Mouse (Mus musculus) heart, embryonic 14.5 days (tissue): Measurements from ENCODE around the gene Dcaf15. TPM values are rescaled to one million over a fixed set of nuclear protein-coding genes. Genes with fewer than 3 reads are reported as not detected.

Source experiments
- microRNA counts: library from miRNA; unstranded; fragments of <30 nt; microRNA quantifications from one replicate; lab custom pipeline; 2016
- microRNA-seq: library from miRNA; unstranded; fragments of <30 nt; microRNA quantifications from one replicate; pipeline ENCODE4, GENCODE M21; 2016
- polyA plus RNA-seq: library from polyadenylated mRNA; unstranded; fragments of >200 nt; fragmentation: Nextera tagmentation; extraction: Ambion mirVana; gene quantifications from 2 replicates; pipeline ENCODE4 v1.2.1, GENCODE M21; 2014

Dcaf15 gene
- polyA plus RNA-seq, 1 experiment from 2014 or later, result 6.4 TPM

MicroRNAs encoded within 50 kb of the gene (microRNA counts, 519-probe panel; counts per million panel counts)
- 322 counts per million, percentile 70 among the panel's probes with 10 or more counts for microRNA mmu-miR-709 (lab: Ali Mortazavi, UCI)

Small RNA genes within 50 kb of the gene (microRNA-seq; reads per million reads assigned to microRNA genes)
- not detected for gene Mir709

Other genes with a start within 250 kb of the Dcaf15 start
- 10.4 and 13.0 TPM in 2 replicates for gene Adgrl1, start 204.7 kb downstream of the Dcaf15 start, polyA plus RNA-seq
- 0.51 and 0.66 TPM in 2 replicates for gene Gm10644, start 149.6 kb downstream of the Dcaf15 start, polyA plus RNA-seq
- gene Asf1b, start 149.3 kb downstream of the Dcaf15 start, polyA plus RNA-seq, result 57.2 and 60.7 TPM in 2 replicates
- gene Prkaca, start 131.8 kb downstream of the Dcaf15 start, polyA plus RNA-seq, result 160 and 211 TPM in 2 replicates
- gene Samd1, start 107.1 kb downstream of the Dcaf15 start, polyA plus RNA-seq, result 7.3 and 8.5 TPM in 2 replicates
- gene 1700067K01Rik, start 103.3 kb downstream of the Dcaf15 start, polyA plus RNA-seq, result 0.69 and 0.80 TPM in 2 replicates
- gene 2210011C24Rik, start 92.6 kb downstream of the Dcaf15 start, polyA plus RNA-seq, result 0.16 and 0.20 TPM in 2 replicates
- 0.13 and 1.2 TPM in 2 replicates for gene Palm3, start 83.3 kb downstream of the Dcaf15 start, polyA plus RNA-seq
- 6.1 and 6.3 TPM in 2 replicates for gene Il27ra, start 62.2 kb downstream of the Dcaf15 start, polyA plus RNA-seq
- not detected in 2 replicates for gene Rln3, start 59.8 kb downstream of the Dcaf15 start, polyA plus RNA-seq
- 1.1 and 1.6 TPM in 2 replicates for gene Gm10643, start 39.6 kb downstream of the Dcaf15 start, polyA plus RNA-seq
- 6.1 and 6.3 TPM in 2 replicates for gene Rfx1, start 37.9 kb downstream of the Dcaf15 start, polyA plus RNA-seq
- gene Podnl1, start 21.2 kb upstream of the Dcaf15 start, polyA plus RNA-seq, result 0.08 and 0.16 TPM in 2 replicates
- 9.3 and 11.8 TPM in 2 replicates for gene Cc2d1a, start 43.2 kb upstream of the Dcaf15 start, polyA plus RNA-seq
- 0.43 and 0.63 TPM in 2 replicates for gene 4930432K21Rik, start 43.3 kb upstream of the Dcaf15 start, polyA plus RNA-seq
- 2.4 and 3.8 TPM in 2 replicates for gene Nanos3, start 80.4 kb upstream of the Dcaf15 start, polyA plus RNA-seq
- 6.7 and 7.3 TPM in 2 replicates for gene Zswim4, start 132.3 kb upstream of the Dcaf15 start, polyA plus RNA-seq
- 359 and 400 TPM in 2 replicates for gene D8Ertd738e, start 145.0 kb upstream of the Dcaf15 start, polyA plus RNA-seq
- gene Mri1, start 152.6 kb upstream of the Dcaf15 start, polyA plus RNA-seq, result 45.4 and 48.3 TPM in 2 replicates
- gene Ccdc130, start 165.6 kb upstream of the Dcaf15 start, polyA plus RNA-seq, result 17.5 and 20.8 TPM in 2 replicates